Mouse (Mus musculus) stomach, postnatal 0 days (tissue): ENCODE results near the gene Usp21. TPM values are rescaled to one million over a fixed set of nuclear protein-coding genes. Genes with fewer than 3 reads are reported as not detected.
"Not testable (repeated sequence)": the region's sequence is repeated elsewhere in the genome, so short reads cannot be mapped to it uniquely, and the experiment has no call there.

Experiments
- ATAC-seq: fragments of 200-750 bp; cut with Nextera tagmentation; 2 replicates; pipeline ENCODE4 v1.8.0; 2017; ENCODE audit not compliant: low FRiP score, low TSS enrichment
- DNase-seq: peaks from one replicate; pipeline ENCODE4 v3.0.0-alpha.2; 2016; ENCODE audit warnings: low spot score
- H3K27ac ChIP-seq: fragments of 300-500 bp; sonication (generic); replicated peaks from 2 replicates; pipeline ENCODE4 v1.5.1; 2014; ENCODE audit warnings: mild to moderate bottlenecking, control low read depth
- H3K27me3 ChIP-seq: fragments of 300-500 bp; sonication (generic); 2 replicates; pipeline ENCODE4 v1.6.1; 2014; ENCODE audit warnings: low read length; ENCODE audit not compliant: control insufficient read depth, insufficient read depth
- H3K36me3 ChIP-seq: fragments of 300-500 bp; sonication (generic); 2 replicates; pipeline ENCODE4 v1.6.1; 2014; ENCODE audit warnings: low read length, mixed read lengths; ENCODE audit not compliant: control insufficient read depth, insufficient read depth
- H3K4me1 ChIP-seq: fragments of 300-500 bp; sonication (generic); replicated peaks from 2 replicates; pipeline ENCODE4 v1.6.1; 2014; ENCODE audit warnings: antibody characterized with exemption; ENCODE audit not compliant: control insufficient read depth, insufficient read depth
- H3K4me2 ChIP-seq: fragments of 300-500 bp; sonication (generic); replicated peaks from 2 replicates; pipeline ENCODE4 v1.6.1; 2014; ENCODE audit warnings: low read depth, mild to moderate bottlenecking, control low read depth, moderate library complexity
- H3K4me3 ChIP-seq: fragments of 300-500 bp; sonication (generic); 2 replicates; pipeline ENCODE4 v1.5.1; 2014; ENCODE audit warnings: low read depth, low read length, control low read depth
- H3K9ac ChIP-seq: fragments of 300-500 bp; sonication (generic); 2 replicates; pipeline ENCODE4 v1.6.1; 2014; ENCODE audit warnings: mild to moderate bottlenecking, low read length, control low read depth, mixed read lengths
- H3K9me3 ChIP-seq: fragments of 300-500 bp; sonication (generic); 2 replicates; pipeline ENCODE4 v1.6.1; 2016; ENCODE audit warnings: low read length; ENCODE audit not compliant: control insufficient read depth
- CTCF ChIP-seq: IDR thresholded peaks from 2 replicates; pipeline ENCODE4 v1.5.1; 2016; ENCODE audit warnings: antibody characterized with exemption, low read depth, mild to moderate bottlenecking, moderate library complexity
- EP300 ChIP-seq: optimal IDR thresholded peaks from 2 replicates; pipeline ENCODE3; 2016; ENCODE audit warnings: antibody characterized with exemption
- WGBS: fragments of 180-500 bp; shearing (Covaris S2); extraction: QIAGEN DNeasy Blood & Tissue Kit; methylation state at CpG from one replicate; pipeline ENCODE4 v1.1.7; 2014; 5-methylcytosine and 5-hydroxymethylcytosine counted together
- polyA plus RNA-seq: library from polyadenylated mRNA; unstranded; fragments of >200 nt; fragmentation: Nextera tagmentation; extraction: Ambion mirVana; gene quantifications from 2 replicates; pipeline ENCODE4 v1.2.1, GENCODE M21; 2015

Gene Usp21
- polyA plus RNA-seq, 1 experiment from 2014 or later = 25.0 TPM

DNA sequence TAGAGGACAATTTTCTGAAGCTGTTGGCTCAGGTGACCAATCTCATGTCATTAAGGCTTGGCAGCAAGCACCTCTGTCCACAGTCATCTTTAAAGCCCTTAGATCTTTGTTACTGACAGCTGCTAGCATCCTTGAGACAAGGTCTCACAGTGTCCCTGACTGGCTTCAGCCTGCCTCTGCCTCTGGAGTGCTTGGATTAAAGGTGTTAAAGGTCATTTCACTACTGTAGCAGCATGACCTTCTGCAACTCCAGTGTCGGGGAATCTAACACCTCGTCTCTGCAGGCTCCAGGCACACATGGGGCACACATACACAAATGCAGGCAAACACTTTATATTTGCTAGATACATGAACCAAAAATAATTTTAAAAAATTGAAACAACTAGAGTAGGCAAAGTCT lies 37.8 kb upstream of the Usp21 start:
- H3K27me3 ChIP-seq = no peaks in the 10 kb centered on the region
- no peaks in the 10 kb centered on the region for H3K36me3 ChIP-seq
- no peak overlapping the region for H3K9ac ChIP-seq
- no peaks in the 10 kb centered on the region for H3K9me3 ChIP-seq
- H3K4me1 ChIP-seq = 0 out of 2 replicates have a peak, but pooled peaks cover 4% of the 10 kb centered on the region
- WGBS = 73% methylated on average over 2 of the region's 2 CpGs
- no peak for TF ChIP-seq EP300
- TF ChIP-seq CTCF = no peak
- no peak overlapping the region for H3K4me2 ChIP-seq
- H3K27ac ChIP-seq = no peak overlapping the region
- DNase-seq (no peak), ATAC-seq (no peak)
- no peak overlapping the region for H3K4me3 ChIP-seq

DNA sequence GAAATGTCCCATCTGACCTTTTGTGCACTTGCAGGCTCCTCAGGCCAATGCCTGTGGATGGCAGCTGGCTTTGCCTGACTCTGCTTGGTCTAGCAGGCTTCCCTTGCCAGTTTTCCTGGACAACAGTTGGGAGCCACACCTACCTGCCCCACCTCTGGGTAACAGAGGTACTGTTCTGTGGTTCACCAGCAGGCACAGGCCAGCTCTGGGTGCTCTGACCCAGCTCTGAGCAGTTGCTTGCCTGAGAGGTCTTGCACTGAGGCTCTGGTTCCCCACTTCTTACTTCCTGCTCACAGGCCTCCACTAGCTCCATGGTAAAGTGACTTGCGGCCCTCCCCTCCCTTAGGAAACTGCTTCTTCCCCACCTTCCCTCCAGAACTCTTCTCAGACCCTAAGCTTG lies 34.2 kb upstream of the Usp21 start:
- DNase-seq = peak; percentile 68
- Histone ChIP-seq H3K27ac (peak overlapping the region; percentile 56; the same call in 1 of the 2 replicates), H3K4me1 (no peaks in the 10 kb centered on the region), H3K4me2 (no peak overlapping the region), H3K9me3 (no peaks in the 10 kb centered on the region), H3K36me3 (no peaks in the 10 kb centered on the region), H3K9ac (no peak overlapping the region; the same call in 1 of the 2 replicates), H3K27me3 (no peaks in the 10 kb centered on the region), H3K4me3 (no peak overlapping the region)
- 91% methylated on average over 1 of the region's 1 CpGs for WGBS
- ATAC-seq = peak; percentile 94
- TF ChIP-seq EP300 (no peak), CTCF (no peak)

GRCm38 (mm10) chr1:171321415-171321814 lies 33.6 kb upstream of the Usp21 start:
- Histone ChIP-seq H3K27ac (no peak overlapping the region), H3K27me3 (no peaks in the 10 kb centered on the region), H3K4me1 (no peaks in the 10 kb centered on the region), H3K36me3 (no peaks in the 10 kb centered on the region), H3K9ac (no peak overlapping the region), H3K4me3 (no peak overlapping the region), H3K9me3 (no peaks in the 10 kb centered on the region), H3K4me2 (no peak overlapping the region)
- peak; percentile 80 for TF ChIP-seq CTCF
- no peak for TF ChIP-seq EP300
- ATAC-seq = no peak
- peak; percentile 20 for DNase-seq

DNA sequence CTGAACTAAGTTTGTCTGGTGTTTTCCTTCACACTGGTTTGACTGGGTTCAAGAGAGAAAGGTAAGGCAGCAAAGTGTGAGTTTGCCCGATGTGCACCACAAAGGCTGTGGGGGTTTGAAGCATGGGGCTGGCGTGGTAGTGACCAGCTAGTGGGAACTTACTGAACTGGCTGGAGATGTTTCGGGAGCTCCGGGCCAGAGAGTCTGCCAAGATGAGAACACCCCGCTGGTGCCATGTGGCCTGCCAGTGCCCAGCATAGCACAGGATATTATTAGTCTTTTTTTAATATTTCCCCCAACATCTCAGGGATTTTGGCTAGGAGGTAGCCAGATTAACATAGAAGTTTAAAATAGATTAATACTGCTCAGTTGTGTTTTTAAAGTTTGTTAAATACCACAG lies 32.4 kb upstream of the Usp21 start:
- no peak for TF ChIP-seq EP300
- no peak for TF ChIP-seq CTCF
- no peak for DNase-seq
- Histone ChIP-seq H3K4me2 (0 out of 2 replicates have a peak overlapping the region, but pooled peaks have one; percentile 14), H3K36me3 (no peaks in the 10 kb centered on the region), H3K27ac (no peak overlapping the region), H3K27me3 (no peaks in the 10 kb centered on the region), H3K4me1 (no peaks in the 10 kb centered on the region), H3K9ac (no peak overlapping the region), H3K4me3 (no peak overlapping the region), H3K9me3 (no peaks in the 10 kb centered on the region)
- ATAC-seq = no peak
- 23% methylated on average over 5 of the region's 5 CpGs for WGBS

GRCm38 (mm10) chr1:171319748-171320147 lies 32.0 kb upstream of the Usp21 start:
- H3K27ac ChIP-seq = no peak overlapping the region
- H3K27me3 ChIP-seq = no peaks in the 10 kb centered on the region
- 0 out of 2 replicates have a peak overlapping the region, but pooled peaks have one; percentile 14 for H3K4me2 ChIP-seq
- H3K4me3 ChIP-seq = no peak overlapping the region
- DNase-seq (peak; percentile 15), ATAC-seq (peak; percentile 44; the same call in 1 of the 2 replicates)
- no peaks in the 10 kb centered on the region for H3K9me3 ChIP-seq
- WGBS = 24% methylated on average over 7 of the region's 7 CpGs
- TF ChIP-seq CTCF (no peak), EP300 (no peak)
- H3K9ac ChIP-seq = no peak overlapping the region
- no peaks in the 10 kb centered on the region for H3K36me3 ChIP-seq
- no peaks in the 10 kb centered on the region for H3K4me1 ChIP-seq

- Histone ChIP-seq H3K9me3 (no peaks in the 10 kb centered on the region), H3K4me3 (no peak overlapping the region), H3K4me1 (no peaks in the 10 kb centered on the region), H3K9ac (no peak overlapping the region), H3K27me3 (no peaks in the 10 kb centered on the region), H3K27ac (no peak overlapping the region), H3K4me2 (no peak overlapping the region), H3K36me3 (no peaks in the 10 kb centered on the region)
- 62% methylated on average over 2 of the region's 2 CpGs for WGBS
- DNase-seq (no peak), ATAC-seq (no peak)
- TF ChIP-seq CTCF = no peak
- TF ChIP-seq EP300 = no peak
Observed at GRCm38 (mm10) chr1:171309321-171309720, 21.5 kb upstream of the Usp21 start.

- H3K4me1 ChIP-seq, H3K27me3 ChIP-seq, H3K4me3 ChIP-seq, H3K9me3 ChIP-seq, H3K4me2 ChIP-seq, H3K9ac ChIP-seq, H3K36me3 ChIP-seq, DNase-seq, H3K27ac ChIP-seq, ATAC-seq: not testable (repeated sequence)
- 61% methylated on average over 5 of the region's 5 CpGs for WGBS
Observed at GRCm38 (mm10) chr1:171306157-171306556, 18.4 kb upstream of the Usp21 start.
